Mouse (Mus musculus): ENCODE measurements around the gene Ahnak2. TPM values are rescaled to one million over a fixed set of nuclear protein-coding genes. Genes with fewer than 3 reads are reported as not detected.

Gene Ahnak2
- polyA plus RNA-seq, 1 experiment = 1.4 TPM

GRCm38 (mm10) chr12:112755900-112756299 lies 46.6 kb downstream of the Ahnak2 start:
- no peak overlapping the region for H3K4me3 ChIP-seq (replicated peaks; ENCODE audit: control insufficient read depth, low read depth, low read length)
- WGBS = 50% methylated on average over 4 of the region's 4 CpGs
- TF ChIP-seq POLR2A (IDR thresholded peaks at IDR 0.05; ENCODE audit: borderline replicate concordance, control insufficient read depth, low read depth, low read length) (no peak), CTCF (IDR thresholded peaks at IDR 0.05; ENCODE audit: control insufficient read depth, insufficient read depth, low read length) (no peak)
- H3K27ac ChIP-seq (ENCODE audit: control insufficient read depth, insufficient read depth, low read depth, low read length, poor library complexity) = no peak overlapping the region
- H3K4me1 ChIP-seq (ENCODE audit: control insufficient read depth, insufficient read depth, low read length) = no peaks in the 10 kb centered on the region; the same call in 1 of the 2 replicates

- TF ChIP-seq POLR2A (IDR thresholded peaks at IDR 0.05; ENCODE audit: borderline replicate concordance, control insufficient read depth, low read depth, low read length) (no peak), CTCF (IDR thresholded peaks at IDR 0.05; ENCODE audit: control insufficient read depth, insufficient read depth, low read length) (no peak)
- WGBS = 4% methylated on average over 2 of the region's 2 CpGs
- H3K4me3 ChIP-seq (replicated peaks; ENCODE audit: control insufficient read depth, low read depth, low read length) = no peak overlapping the region
- H3K27ac ChIP-seq (ENCODE audit: control insufficient read depth, insufficient read depth, low read depth, low read length, poor library complexity) = no peak overlapping the region
- H3K4me1 ChIP-seq (ENCODE audit: control insufficient read depth, insufficient read depth, low read length) = no peaks in the 10 kb centered on the region; the same call in 1 of the 2 replicates
Measured at GRCm38 (mm10) chr12:112752399-112752798, 50.1 kb downstream of the Ahnak2 start.

GRCm38 (mm10) chr12:112750976-112751375 lies 51.5 kb downstream of the Ahnak2 start:
- Histone ChIP-seq H3K27ac (ENCODE audit: control insufficient read depth, insufficient read depth, low read depth, low read length, poor library complexity) (no peak overlapping the region), H3K4me1 (ENCODE audit: control insufficient read depth, insufficient read depth, low read length) (no peaks in the 10 kb centered on the region; the same call in 1 of the 2 replicates), H3K4me3 (replicated peaks; ENCODE audit: control insufficient read depth, low read depth, low read length) (no peak overlapping the region)
- TF ChIP-seq CTCF (IDR thresholded peaks at IDR 0.05; ENCODE audit: control insufficient read depth, insufficient read depth, low read length) = no peak
- TF ChIP-seq POLR2A (IDR thresholded peaks at IDR 0.05; ENCODE audit: borderline replicate concordance, control insufficient read depth, low read depth, low read length) = no peak
- WGBS = 88% methylated on average over 12 of the region's 12 CpGs

GRCm38 (mm10) chr12:112747606-112747970 lies 54.9 kb downstream of the Ahnak2 start:
- WGBS = 68% methylated on average over 8 of the region's 8 CpGs
- Histone ChIP-seq H3K4me3 (replicated peaks; ENCODE audit: control insufficient read depth, low read depth, low read length) (no peak overlapping the region), H3K27ac (ENCODE audit: control insufficient read depth, insufficient read depth, low read depth, low read length, poor library complexity) (no peak overlapping the region), H3K4me1 (ENCODE audit: control insufficient read depth, insufficient read depth, low read length) (no peaks in the 10 kb centered on the region; the same call in 1 of the 2 replicates)
- TF ChIP-seq CTCF (IDR thresholded peaks at IDR 0.05; ENCODE audit: control insufficient read depth, insufficient read depth, low read length) (no peak), POLR2A (IDR thresholded peaks at IDR 0.05; ENCODE audit: borderline replicate concordance, control insufficient read depth, low read depth, low read length) (no peak)

GRCm38 (mm10) chr12:112746808-112747605 lies 55.5 kb downstream of the Ahnak2 start:
- TF ChIP-seq POLR2A (IDR thresholded peaks at IDR 0.05; ENCODE audit: borderline replicate concordance, control insufficient read depth, low read depth, low read length) (no peak), CTCF (IDR thresholded peaks at IDR 0.05; ENCODE audit: control insufficient read depth, insufficient read depth, low read length) (peak; percentile 20; the same call in 1 of the 2 replicates)
- H3K27ac ChIP-seq (ENCODE audit: control insufficient read depth, insufficient read depth, low read depth, low read length, poor library complexity) = no peak overlapping the region
- H3K4me3 ChIP-seq (replicated peaks; ENCODE audit: control insufficient read depth, low read depth, low read length) = no peak overlapping the region
- WGBS = 30% methylated on average over 10 of the region's 10 CpGs
- no peaks in the 10 kb centered on the region; the same call in 1 of the 2 replicates for H3K4me1 ChIP-seq (ENCODE audit: control insufficient read depth, insufficient read depth, low read length)

GRCm38 (mm10) chr12:112746461-112746807 lies 56.0 kb downstream of the Ahnak2 start:
- no peak for TF ChIP-seq POLR2A (IDR thresholded peaks at IDR 0.05; ENCODE audit: borderline replicate concordance, control insufficient read depth, low read depth, low read length)
- TF ChIP-seq CTCF (IDR thresholded peaks at IDR 0.05; ENCODE audit: control insufficient read depth, insufficient read depth, low read length) = no peak
- WGBS = 76% methylated on average over 4 of the region's 4 CpGs

GRCm38 (mm10) chr12:112745716-112746115 lies 56.7 kb downstream of the Ahnak2 start:
- TF ChIP-seq CTCF (IDR thresholded peaks at IDR 0.05; ENCODE audit: control insufficient read depth, insufficient read depth, low read length) = no peak
- no peak for TF ChIP-seq POLR2A (IDR thresholded peaks at IDR 0.05; ENCODE audit: borderline replicate concordance, control insufficient read depth, low read depth, low read length)

More at GRCm38 (mm10) chr12:112746461-112746807, 56.0 kb downstream of the Ahnak2 start:
- Histone ChIP-seq H3K4me1 (ENCODE audit: control insufficient read depth, insufficient read depth, low read length) (no peaks in the 10 kb centered on the region; the same call in 1 of the 2 replicates), H3K27ac (ENCODE audit: control insufficient read depth, insufficient read depth, low read depth, low read length, poor library complexity) (no peak overlapping the region), H3K4me3 (replicated peaks; ENCODE audit: control insufficient read depth, low read depth, low read length) (no peak overlapping the region)

GRCm38 (mm10) chr12:112744891-112745580 lies 57.4 kb downstream of the Ahnak2 start:
- WGBS = 89% methylated on average over 10 of the region's 10 CpGs
- Histone ChIP-seq H3K4me3 (replicated peaks; ENCODE audit: control insufficient read depth, low read depth, low read length) (no peak overlapping the region), H3K27ac (ENCODE audit: control insufficient read depth, insufficient read depth, low read depth, low read length, poor library complexity) (no peak overlapping the region), H3K4me1 (ENCODE audit: control insufficient read depth, insufficient read depth, low read length) (no peaks in the 10 kb centered on the region; the same call in 1 of the 2 replicates)
- TF ChIP-seq CTCF (IDR thresholded peaks at IDR 0.05; ENCODE audit: control insufficient read depth, insufficient read depth, low read length) = no peak
- TF ChIP-seq POLR2A (IDR thresholded peaks at IDR 0.05; ENCODE audit: borderline replicate concordance, control insufficient read depth, low read depth, low read length) = no peak

More at GRCm38 (mm10) chr12:112745716-112746115, 56.7 kb downstream of the Ahnak2 start:
- Histone ChIP-seq H3K27ac (ENCODE audit: control insufficient read depth, insufficient read depth, low read depth, low read length, poor library complexity) (no peak overlapping the region), H3K4me3 (replicated peaks; ENCODE audit: control insufficient read depth, low read depth, low read length) (no peak overlapping the region), H3K4me1 (ENCODE audit: control insufficient read depth, insufficient read depth, low read length) (no peaks in the 10 kb centered on the region; the same call in 1 of the 2 replicates)
- 80% methylated on average over 10 of the region's 10 CpGs for WGBS
